Mouse (Mus musculus) heart, postnatal 14 days (tissue): Measurements from ENCODE around the gene Sorcs2. TPM values are rescaled to one million over a fixed set of nuclear protein-coding genes. Genes with fewer than 3 reads are reported as not detected.

Experiments
- DNase-seq, 2 experiments: peaks; one replicate each; pipeline ENCODE4 v3.0.0; 2021 to 2022
- intact Hi-C: fragments of 180-260 bp; cut with DNase I; formaldehyde crosslinking; loops from one replicate; pipeline ENCODE4 v1.15.1; 2025
- total RNA-seq, 2 experiments: library from RNA; stranded (reverse); gene quantifications; 2 replicates each; pipeline ENCODE4 v1.2.3; 2021

Gene Sorcs2
- total RNA-seq, 2 experiments from 2014 or later, result 9.6 to 9.9 TPM

DNA sequence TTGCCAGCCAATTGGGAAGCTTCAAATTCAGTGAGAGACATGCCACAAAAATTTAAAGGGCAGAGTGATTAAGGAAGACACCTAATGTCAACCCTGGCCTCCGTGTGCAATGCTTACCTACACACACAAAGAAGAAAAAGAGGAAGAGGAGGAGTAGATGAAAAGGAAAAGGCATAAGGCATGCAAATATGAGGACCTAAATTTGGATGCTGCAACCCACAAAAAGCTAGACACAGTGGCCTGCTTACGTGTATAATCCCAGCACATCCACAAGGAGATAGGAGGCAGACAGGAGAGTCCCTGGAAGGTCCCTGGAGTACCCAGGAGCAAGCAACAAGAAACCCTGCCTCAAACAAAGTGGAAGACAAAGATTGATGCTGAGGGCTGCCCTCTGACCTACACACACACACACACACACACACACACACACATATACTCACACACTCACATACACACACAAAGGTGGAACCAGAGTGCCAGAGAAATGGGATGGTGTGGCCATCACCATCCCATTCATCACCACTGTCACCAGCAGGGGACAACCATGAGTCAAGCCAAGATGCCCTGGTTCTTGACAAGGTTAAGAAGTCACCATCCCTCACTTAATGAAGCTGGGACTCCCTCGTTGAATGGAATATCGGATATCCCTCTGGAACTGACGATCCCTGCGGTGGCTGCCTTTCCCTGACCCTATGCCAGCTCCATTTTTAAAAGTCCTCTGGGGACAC is 80.1 kb downstream of the Sorcs2 start:
- intact Hi-C loops, result loop anchor here (2.0 kb wide), 1 partner anchor 59 kb away; no protein-coding TSS in a partner anchor
- DNase-seq, result no peak

DNA sequence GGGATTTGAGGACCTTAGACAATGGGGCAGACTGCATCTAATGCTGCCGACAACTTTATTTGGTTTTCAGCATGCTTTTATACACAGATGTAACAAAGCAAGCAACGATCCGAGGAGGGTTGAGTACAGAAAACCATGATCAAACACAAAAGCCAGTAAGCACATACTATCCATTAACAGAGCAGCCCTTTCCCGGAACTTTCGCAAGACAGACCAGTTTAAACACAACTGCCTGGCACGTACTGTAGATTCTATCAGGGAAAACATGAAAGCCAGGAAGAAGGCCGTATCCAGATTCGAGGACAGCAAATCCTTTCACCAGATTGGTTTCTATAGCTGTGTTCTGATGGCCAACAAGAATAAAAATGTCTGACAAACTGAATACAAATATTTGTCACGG is 82.8 kb downstream of the Sorcs2 start:
- intact Hi-C loops, result no loop called here
- DNase-seq, result no peak

DNA sequence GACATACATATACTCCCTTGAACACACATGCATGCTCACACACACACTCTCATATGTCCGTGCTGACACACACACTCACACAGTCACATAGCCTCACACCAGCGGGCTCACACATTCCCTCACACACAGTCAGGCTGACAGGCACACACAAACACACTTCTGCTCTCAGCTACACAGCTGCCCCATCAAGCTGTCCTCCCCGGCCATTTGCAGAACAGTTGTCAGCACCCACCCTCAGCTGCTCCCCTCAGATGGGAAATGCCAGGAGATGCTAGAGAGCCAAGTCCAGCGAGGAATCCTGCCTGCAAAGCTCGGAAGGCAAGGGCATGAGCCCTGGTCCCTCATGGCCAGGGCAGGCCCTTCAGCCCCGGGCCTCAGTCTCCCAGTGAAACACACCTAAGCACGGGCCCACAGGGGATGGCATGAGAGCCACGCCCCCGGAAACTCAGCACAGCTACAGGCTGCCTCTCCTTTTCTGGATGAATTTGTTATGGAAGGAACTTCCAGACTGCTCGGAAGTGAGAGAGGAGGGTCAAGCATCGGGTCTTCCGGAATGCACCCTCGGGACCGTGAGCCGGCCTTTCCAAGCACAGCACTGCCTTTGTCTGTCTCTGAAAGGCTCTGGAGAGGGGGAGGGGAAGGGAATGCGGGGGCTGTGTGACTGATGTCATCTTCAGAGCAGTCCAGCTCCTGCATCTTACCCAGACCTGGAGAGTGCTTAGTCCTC is 84.4 kb downstream of the Sorcs2 start:
- peak; percentile 69 to 79 for DNase-seq
- intact Hi-C loops, result no loop called here

DNA sequence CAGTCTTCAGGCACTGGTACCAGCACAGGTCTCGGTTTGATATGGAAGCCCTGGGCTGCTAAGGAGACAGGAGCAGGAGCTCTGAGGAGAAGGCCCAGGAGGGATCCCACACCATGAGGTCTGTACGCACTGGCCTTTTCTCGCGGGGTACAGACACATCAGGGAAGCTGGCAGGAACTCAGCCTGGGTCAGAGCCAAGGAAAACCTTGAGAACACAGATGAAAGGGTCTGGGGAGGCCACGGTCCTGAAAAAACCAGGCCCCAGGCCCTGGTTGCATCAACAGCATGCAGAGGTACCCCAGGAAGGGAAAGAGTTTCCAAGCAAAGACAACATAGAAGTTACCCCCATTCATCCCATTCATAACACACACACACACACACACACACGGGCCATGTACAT is 85.0 kb downstream of the Sorcs2 start:
- DNase-seq, result no peak
- intact Hi-C loops, result no loop called here

GRCm38 (mm10) chr5:36304299-36304980 is 93.5 kb downstream of the Sorcs2 start:
- intact Hi-C loops, result no loop called here
- peak in 1 of 2 experiments; percentile 16 for DNase-seq

DNA sequence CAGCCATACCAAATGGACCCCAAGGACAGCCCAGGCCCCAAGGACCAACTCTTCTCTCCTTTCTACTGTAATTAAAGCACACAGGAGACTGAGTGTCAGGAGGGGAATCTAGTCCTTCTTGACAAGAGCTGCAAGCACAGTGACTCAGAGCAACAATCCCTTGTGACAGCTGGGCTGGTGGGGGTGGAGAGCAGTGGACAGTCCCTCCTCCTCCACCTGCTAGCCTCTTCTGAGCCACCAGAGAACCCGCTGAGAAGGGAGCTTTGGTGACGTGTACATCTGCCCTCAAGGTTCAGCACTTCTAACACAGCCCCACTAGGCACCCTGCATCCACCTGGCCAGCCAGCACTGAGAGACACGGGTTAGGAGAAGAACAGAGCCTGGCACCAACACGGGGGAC is 96.8 kb downstream of the Sorcs2 start:
- no peak for DNase-seq
- intact Hi-C loops, result no loop called here

DNA sequence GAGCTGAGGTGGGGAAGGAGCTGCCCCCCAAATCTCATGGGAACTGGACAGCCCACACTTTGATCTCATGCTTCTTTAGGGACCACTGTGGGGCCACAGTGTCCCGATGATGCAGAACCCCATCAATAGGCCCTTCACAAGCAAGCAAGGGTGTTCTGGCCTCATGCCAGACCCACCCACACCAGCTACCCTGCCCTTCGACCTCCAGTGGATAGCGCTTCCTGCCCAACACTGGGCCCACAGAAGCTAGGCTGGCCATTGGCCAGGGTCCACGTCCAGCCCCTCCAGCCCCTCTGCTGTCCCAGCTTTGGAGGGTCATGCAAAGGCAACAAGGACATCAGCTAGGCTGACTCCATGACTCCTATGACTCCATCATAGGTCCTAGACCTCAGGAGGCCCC is 99.9 kb downstream of the Sorcs2 start:
- no peak for DNase-seq
- intact Hi-C loops, result no loop called here

- no peak for DNase-seq
- intact Hi-C loops, result no loop called here
These were observed 100.7 kb downstream of the Sorcs2 start for GRCm38 (mm10) chr5:36297246-36297645.

- DNase-seq, result peak; percentile 20 to 24
- intact Hi-C loops, result no loop called here
These were observed 104.6 kb downstream of the Sorcs2 start for GRCm38 (mm10) chr5:36293109-36293900.

DNA sequence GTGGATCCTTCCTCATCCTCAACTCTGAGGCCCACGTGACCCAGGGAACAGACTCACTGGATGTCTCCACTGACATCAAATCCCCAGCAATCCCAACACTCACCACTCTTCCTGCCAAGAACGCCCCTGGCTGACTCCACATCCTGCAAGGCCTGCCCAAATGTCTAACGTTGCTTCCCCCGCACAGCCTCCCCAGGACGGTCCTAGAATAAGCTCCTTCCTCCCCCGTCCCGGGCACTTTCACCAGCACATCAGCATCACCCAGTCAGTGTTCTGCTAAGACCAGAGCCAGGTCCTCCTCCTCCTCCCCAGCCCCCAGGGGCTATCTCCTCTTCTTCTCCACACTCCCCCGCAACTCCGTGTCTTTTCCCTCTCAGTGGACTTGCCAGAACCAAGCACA is 105.6 kb downstream of the Sorcs2 start:
- intact Hi-C loops, result no loop called here
- peak; percentile 30 to 50 for DNase-seq

DNA sequence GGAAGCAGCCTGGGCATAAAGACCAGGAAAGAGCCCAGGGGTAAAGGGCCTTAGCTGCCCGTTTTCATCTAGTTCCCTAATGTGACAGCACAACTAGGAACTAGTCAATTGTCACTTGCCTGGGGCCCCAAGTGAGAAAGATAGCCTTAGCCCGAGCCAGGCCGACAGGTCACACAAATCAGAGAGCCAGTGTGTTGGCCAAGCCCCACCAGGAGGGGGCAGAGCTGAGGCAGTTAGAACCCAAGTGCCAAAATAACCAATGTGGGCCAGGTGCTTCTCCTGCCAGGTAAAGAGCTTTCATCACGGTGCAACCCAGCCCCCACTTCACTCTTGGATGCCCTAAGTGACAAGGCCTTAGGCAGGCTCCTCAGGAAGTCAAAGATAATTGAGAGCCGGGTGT is 106.7 kb downstream of the Sorcs2 start:
- no peak for DNase-seq
- intact Hi-C loops, result no loop called here

DNA sequence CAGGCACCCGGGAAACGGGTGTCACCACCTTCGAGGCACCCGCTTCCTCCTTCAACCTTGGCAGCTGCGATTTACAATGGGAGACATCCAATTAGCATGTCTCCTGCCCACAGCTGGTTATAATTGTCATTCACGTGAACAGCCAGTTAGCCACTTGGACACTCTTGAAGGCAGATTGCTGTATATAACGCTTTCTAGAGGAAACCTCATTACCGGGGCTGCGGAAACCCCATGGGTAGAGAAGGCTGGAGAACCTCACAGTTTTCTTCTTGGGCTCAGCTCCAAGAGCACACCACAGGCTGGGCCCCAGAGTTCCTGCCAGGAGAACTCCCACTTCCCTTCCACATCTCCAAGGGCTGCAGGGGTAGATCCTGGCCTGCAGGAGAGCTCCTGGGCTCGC is 112.5 kb downstream of the Sorcs2 start:
- DNase-seq, result peak in 1 of 2 experiments; percentile 31

GRCm38 (mm10) chr5:36279896-36280295 is 118.0 kb downstream of the Sorcs2 start:
- no peak for DNase-seq
- intact Hi-C loops, result no loop called here

More for the DNA sequence above, 112.5 kb downstream of the Sorcs2 start:
- intact Hi-C loops, result no loop called here

- no peak for DNase-seq
- intact Hi-C loops, result no loop called here
These were observed 123.1 kb downstream of the Sorcs2 start for GRCm38 (mm10) chr5:36274684-36275394.

GRCm38 (mm10) chr5:36267194-36267769 is 130.7 kb downstream of the Sorcs2 start:
- intact Hi-C loops, result no loop called here

DNA sequence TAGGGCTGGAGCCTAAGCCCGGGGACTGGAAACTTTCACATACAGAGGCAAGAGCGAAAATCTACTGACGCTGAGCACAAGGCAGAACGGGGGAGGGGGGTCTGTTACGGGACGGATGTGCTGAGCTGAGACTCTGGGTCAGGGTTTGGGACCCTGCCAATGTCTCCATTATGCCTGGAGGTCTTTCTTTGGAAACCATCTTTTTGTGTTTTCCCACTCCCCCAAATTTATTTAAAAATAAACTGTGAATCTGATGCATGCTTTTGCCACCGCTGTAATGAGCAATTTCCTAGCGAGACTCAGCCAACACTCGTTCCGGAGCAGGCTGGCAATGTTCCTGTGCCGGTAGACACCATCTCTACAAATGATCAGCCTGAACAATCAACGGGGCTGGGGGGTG is 137.1 kb downstream of the Sorcs2 start:
- no peak for DNase-seq
- intact Hi-C loops, result no loop called here

More at GRCm38 (mm10) chr5:36267194-36267769, 130.7 kb downstream of the Sorcs2 start:
- DNase-seq, result no peak

DNA sequence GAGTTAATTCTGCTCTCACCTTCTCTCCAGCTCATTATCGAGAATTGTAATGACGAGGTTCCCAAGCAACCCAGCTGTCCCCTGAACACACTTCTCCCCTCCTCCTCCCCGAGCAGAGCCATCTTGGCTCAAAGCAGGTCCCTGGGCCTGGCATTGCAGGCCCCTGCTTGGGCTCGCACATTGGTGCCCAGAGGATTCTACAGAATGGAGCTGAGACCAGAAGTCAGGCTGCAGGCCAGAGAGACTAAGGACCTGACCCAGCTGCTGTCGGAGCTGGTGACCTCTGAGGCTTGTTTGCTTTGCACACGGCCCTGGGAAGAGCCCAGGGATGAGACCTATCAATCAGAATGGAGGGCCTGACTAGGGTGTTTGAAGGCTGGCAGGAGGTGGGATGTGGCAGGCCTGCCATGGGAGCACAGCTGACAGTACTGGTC is 138.2 kb downstream of the Sorcs2 start:
- no peak for DNase-seq
- intact Hi-C loops, result loop anchor here (2.0 kb wide), 1 partner anchor 57 kb away; no protein-coding TSS in a partner anchor

- intact Hi-C loops, result loop anchor here (2.0 kb wide), 1 partner anchor 58 kb away; no protein-coding TSS in a partner anchor
- no peak for DNase-seq
These were observed 139.4 kb downstream of the Sorcs2 start for GRCm38 (mm10) chr5:36258387-36259181.
